Mouse (Mus musculus) liver, embryonic 14.5 days (tissue): Measurements from ENCODE around the gene Pnkd.

Source experiments
- CTCF ChIP-seq: IDR thresholded peaks from 2 replicates; pipeline ENCODE4 v1.5.1; 2016; ENCODE audit warnings: antibody characterized with exemption, low read depth, control low read depth
- EP300 ChIP-seq: IDR thresholded peaks from 2 replicates; pipeline ENCODE4 v1.6.1; 2016; ENCODE audit warnings: antibody characterized with exemption, low read depth

GRCm38 (mm10) chr1:74385064-74385463 lies 100.3 kb downstream of the Pnkd start:
- TF ChIP-seq EP300 (no peak), CTCF (no peak)
